Mouse (Mus musculus) gastrocnemius, adult 2 months (tissue): ENCODE data around the gene Umad1. TPM values are rescaled to one million over a fixed set of nuclear protein-coding genes. Genes with fewer than 3 reads are reported as not detected.
A peak's percentile ranks its signal among the peaks of the same experiment; 100 is the strongest.

Source experiments
- DNase-seq: peaks from one replicate; pipeline ENCODE4 v3.0.0; 2022
- H3K27ac ChIP-seq: fragments of 200-600 bp; 2 replicates; pipeline ENCODE4 v1.8.1; 2022; ENCODE audit warnings: mild to moderate bottlenecking
- H3K4me3 ChIP-seq: fragments of 200-600 bp; 2 replicates; pipeline ENCODE4 v1.8.1; 2022; ENCODE audit warnings: mild to moderate bottlenecking, moderate library complexity
- CTCF ChIP-seq: fragments of 200-600 bp; IDR thresholded peaks from 2 replicates; pipeline ENCODE4 v1.8.1; 2022; ENCODE audit warnings: antibody characterized with exemption, mild to moderate bottlenecking, moderate library complexity
- intact Hi-C: fragments of 180-260 bp; cut with DNase I; formaldehyde crosslinking; loops from one replicate; pipeline ENCODE4 v1.15.1; 2025
- total RNA-seq, 2 experiments: library from RNA; stranded (reverse); gene quantifications; 2 replicates each; pipeline ENCODE4 v1.2.3; 2021

The Umad1 gene
- total RNA-seq, 2 experiments from 2014 or later = 11.2 to 14.8 TPM

DNA sequence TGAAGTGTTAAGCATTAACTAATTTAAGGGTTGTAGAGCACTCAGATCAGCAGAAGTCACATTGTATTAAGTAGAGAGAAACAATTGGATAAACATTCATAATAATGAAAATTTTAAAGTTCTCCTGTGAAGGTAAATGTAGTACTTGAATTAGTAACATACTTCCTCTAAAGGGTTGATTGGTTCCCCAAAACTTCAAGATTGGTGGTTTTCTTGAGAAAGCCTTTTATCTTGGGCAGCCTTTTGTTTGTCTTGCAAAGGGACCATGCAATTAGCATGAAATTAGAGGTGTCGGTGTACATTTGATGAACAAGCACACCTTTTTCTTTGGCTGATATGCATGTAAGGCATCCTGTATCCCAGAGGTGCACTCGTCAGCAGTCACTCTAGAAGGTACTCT lies 131.8 kb downstream of the Umad1 start:
- Histone ChIP-seq H3K4me3 (no peak overlapping the region), H3K27ac (no peak overlapping the region)
- no peak for DNase-seq
- intact Hi-C loops = no loop called here
- TF ChIP-seq CTCF = no peak

DNA sequence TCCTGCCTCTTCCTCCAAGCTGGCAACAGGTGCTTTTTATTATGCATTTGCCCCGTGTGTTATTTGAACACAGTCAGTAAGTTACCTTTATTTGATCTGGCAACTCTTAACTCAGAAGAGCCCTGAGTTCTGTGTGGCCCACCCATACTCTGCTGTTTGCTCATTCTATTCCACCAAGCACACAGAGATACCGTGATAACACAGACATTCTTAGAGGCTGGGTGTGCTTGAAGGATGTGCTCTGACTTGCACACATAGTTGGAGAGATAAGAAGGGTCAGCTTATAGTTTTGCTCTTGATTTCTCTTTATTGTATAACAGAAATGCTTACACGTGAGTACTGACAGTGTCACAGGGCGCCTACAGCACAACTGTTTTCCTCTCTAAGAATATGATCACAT lies 133.9 kb downstream of the Umad1 start:
- Histone ChIP-seq H3K27ac (no peak overlapping the region), H3K4me3 (no peak overlapping the region)
- intact Hi-C loops = no loop called here
- DNase-seq = no peak
- no peak for TF ChIP-seq CTCF

DNA sequence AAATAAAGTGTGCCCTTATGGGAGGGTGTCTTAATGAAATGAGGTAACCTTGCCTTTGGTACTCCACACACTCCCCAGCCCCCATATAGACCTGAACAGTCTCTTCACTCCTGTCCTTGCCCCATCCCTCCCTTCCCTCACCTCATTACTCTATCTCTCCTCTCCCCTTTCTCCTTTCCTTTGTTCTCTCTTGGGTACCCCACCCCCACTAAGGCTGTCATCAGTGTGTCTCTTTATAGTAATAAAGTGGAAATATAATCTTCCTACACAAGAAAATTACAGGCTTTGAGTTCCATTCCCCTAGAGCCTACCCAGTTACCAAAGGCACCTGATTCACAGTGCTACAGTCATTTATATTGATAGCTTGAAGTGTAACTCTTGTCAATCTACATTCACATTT lies 135.0 kb downstream of the Umad1 start:
- intact Hi-C loops = no loop called here
- Histone ChIP-seq H3K27ac (no peak overlapping the region), H3K4me3 (no peak overlapping the region)
- no peak for TF ChIP-seq CTCF
- DNase-seq = no peak

DNA sequence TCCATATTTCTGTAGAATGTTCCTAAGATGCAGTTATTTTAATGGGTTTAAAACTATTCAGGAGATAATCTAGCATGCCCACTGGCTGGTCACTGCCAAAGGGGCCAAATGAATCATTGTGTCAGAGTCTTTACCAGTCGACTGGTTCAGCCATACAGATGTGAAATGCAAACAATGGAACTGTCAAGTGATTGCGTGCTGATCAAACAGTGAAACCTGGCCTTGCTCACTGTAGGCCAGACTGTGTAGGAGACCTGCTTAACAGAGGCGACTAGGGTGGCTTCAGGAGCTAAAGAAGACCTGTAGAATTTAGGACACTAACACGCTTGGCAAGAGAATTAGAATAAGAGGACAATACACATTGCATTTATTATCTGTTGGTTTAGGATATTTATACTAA lies 136.0 kb downstream of the Umad1 start:
- Histone ChIP-seq H3K27ac (no peak overlapping the region), H3K4me3 (no peak overlapping the region)
- DNase-seq = no peak
- TF ChIP-seq CTCF = no peak
- intact Hi-C loops = no loop called here

DNA sequence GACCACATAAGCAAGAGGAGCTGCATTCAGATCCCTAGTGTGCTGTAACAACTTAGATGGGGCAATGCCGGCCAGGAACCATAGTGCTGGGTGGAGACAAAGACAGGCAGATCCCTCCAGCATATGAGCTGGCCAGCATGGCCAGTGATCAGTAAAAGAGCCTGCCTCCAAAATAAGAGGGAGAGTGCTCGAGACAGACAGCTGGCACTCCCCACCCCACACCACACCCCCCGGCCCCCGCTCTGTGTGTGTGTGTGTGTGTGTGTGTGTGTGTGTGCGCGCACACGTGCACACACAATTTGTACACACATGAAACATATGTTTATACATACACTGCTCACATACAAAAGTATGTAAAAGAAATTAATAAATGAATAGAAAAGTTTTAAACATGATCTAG lies 138.2 kb downstream of the Umad1 start:
- no peak for DNase-seq
- Histone ChIP-seq H3K27ac (no peak overlapping the region), H3K4me3 (no peak overlapping the region)
- intact Hi-C loops = no loop called here
- no peak for TF ChIP-seq CTCF

DNA sequence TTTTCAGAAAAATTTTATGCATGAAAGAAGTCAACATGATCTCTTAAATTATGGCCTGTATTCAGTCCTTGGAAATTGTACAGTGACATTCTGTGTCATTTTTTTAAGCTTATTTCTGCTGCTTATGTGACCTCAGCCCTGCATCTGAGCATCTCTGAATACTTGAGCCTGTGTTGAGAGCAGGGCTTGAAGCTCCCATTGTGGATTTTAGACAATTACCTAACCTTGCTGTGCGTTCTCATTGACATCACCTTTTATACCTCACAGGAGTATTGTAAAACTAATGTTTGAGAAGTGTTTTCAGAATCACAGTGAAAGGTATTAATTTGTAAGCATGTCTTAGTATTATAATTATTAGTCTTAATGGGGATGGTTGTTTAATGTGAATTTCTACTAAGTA lies 140.6 kb downstream of the Umad1 start:
- no peak for TF ChIP-seq CTCF
- Histone ChIP-seq H3K4me3 (no peak overlapping the region), H3K27ac (no peak overlapping the region)
- no peak for DNase-seq
- intact Hi-C loops = no loop called here

DNA sequence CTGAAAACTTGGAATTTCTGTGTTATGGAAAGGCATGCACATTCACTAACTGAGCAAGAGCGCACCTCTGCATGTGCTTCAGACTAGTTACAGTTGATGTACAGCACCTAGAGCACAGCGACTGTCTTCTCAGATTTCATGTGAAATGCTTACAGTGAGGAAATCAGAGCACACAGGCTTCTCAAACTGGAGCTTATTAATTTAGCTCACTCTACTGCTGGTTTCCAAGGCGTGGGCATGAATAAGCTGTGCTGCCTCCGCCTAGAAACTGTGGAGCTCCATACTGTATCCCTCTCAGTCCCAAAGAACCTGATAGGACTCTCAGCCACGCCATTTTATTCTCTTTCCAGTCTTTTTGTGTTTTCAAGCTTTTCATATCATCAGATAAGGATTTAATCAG lies 144.0 kb downstream of the Umad1 start:
- H3K4me3 ChIP-seq = no peak overlapping the region
- no peak overlapping the region for H3K27ac ChIP-seq
- no peak for DNase-seq
- intact Hi-C loops = no loop called here
- no peak for TF ChIP-seq CTCF

DNA sequence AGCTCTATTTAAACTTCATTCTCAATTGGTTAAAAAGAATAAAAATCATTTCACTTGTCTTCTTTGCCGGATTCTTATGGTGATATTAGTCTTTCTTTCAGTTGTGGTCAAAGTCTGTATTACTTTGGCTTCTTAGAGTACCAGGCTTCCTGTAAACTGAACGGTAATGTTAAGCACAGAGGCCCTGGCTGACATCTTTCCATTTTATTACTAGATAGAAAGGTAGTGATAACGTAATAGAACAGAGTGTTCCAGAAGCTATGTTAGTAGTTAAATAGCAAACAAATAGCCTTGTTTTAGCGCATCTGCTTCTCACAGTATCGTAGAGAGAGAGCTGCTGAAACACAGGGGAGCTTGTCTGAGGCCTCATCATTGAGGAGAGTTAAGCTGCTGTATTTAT lies 146.8 kb downstream of the Umad1 start:
- no peak overlapping the region for H3K4me3 ChIP-seq
- no peak for DNase-seq
- intact Hi-C loops = no loop called here
- no peak for TF ChIP-seq CTCF
- H3K27ac ChIP-seq = no peak overlapping the region

DNA sequence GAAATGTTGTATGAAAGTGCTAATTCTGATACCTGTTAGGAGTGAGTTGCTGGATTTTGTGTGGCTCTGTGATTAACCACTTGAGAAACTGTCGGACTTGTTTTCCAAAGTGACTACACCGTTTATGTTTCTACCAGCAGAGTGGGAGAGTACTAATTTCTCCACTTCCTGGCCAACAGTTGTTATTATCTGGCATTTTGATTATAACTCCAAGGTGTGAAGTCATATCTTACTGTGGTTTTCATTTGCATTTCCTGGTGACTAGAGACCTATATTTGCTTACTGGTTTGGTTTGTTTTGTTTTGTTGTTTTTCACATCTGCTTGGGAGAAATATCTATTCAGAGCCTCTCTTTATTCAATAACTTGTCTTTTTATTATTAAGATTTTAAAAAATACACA lies 149.2 kb downstream of the Umad1 start:
- DNase-seq = no peak
- intact Hi-C loops = no loop called here

DNA sequence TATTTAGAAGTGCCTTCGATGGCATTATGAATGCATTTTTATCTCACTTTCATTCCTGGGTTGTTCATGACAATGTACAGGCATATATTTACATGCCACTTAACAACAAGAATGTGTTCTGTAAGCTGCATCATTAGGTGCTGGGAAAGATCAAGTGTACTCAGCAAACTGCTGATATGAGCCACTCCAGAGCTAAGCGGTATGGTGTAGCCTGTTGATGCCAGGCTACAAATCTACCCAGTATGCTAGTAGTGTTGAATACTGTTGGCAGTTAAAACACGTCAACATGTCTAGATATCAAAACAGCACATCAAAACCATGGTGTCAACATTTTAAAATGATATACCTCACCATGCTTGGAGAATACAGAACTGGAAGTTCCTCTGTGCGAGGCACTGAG lies 150.8 kb downstream of the Umad1 start:
- Histone ChIP-seq H3K4me3 (no peak overlapping the region), H3K27ac (no peak overlapping the region)
- TF ChIP-seq CTCF = no peak
- intact Hi-C loops = loop anchor here (10.0 kb wide), 1 partner anchor 95 kb away; the partner anchor contains the start of gene Glcci1
- DNase-seq = no peak

More for the DNA sequence above, 149.2 kb downstream of the Umad1 start:
- no peak overlapping the region for H3K27ac ChIP-seq
- TF ChIP-seq CTCF = no peak
- no peak overlapping the region for H3K4me3 ChIP-seq

DNA sequence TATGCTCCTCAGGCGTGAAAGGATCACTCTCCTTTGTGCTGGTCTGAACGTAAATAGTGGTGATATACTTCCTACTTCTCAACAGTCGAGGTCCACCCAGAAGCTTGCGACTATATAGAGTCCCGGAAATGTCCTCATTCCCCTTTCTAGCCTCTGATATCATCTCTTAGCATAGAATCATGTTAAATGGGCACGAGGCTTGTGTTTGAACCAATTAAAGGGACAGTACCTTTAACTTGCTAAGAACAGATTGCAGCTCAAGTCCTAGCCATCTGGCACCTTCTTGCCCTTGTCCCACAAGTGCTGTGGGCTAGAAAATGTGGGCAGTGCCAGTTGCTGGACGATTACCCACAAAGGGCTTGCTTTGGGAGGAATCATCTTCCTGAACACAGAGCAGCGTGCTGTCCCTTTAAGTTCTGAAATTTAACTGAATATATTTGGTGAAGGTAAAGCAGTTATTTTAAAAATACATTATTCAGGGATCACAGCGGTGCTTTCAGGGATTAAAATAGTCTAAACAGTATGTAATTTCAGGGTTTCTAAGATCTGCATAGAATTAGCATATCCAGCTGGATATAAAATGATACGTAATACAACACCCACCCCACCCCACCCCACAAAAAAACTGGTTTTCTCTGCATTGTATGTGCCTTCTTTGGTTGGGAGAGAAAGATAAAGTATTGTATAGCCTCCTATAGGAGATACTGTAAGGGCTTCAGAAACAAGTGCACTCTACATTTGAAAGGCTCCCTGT lies 153.9 kb downstream of the Umad1 start:
- Histone ChIP-seq H3K4me3 (peak overlapping the region; percentile 16; the same call in 1 of the 2 replicates), H3K27ac (no peak overlapping the region; the same call in 1 of the 2 replicates)
- TF ChIP-seq CTCF = no peak
- no peak for DNase-seq
- intact Hi-C loops = loop anchor here (10.0 kb wide), 1 partner anchor 92 kb away; the partner anchor contains the start of gene Glcci1

DNA sequence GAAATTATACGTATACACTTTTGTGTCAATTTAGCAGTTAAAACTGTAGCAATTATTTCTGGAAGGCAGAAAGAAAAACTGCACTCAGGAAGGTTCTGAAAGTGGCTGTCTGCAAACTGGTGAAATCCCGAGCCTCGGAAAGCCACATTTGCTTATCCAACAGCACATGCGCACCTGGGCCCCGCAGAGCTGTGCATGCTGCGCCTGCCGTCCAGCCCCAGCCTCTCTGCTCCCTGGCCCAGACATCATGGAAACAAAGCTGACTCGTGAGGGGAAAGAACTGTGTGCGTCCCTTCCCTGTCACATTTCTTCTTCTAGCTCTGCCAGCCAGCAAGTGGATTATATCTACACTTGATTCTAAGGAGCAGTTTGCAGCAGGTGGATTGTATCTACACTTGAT lies 154.9 kb downstream of the Umad1 start:
- no peak for DNase-seq
- H3K27ac ChIP-seq = no peak overlapping the region
- no peak for TF ChIP-seq CTCF
- intact Hi-C loops = loop anchor here (10.0 kb wide), 1 partner anchor 91 kb away; the partner anchor contains the start of gene Glcci1
- H3K4me3 ChIP-seq = no peak overlapping the region

DNA sequence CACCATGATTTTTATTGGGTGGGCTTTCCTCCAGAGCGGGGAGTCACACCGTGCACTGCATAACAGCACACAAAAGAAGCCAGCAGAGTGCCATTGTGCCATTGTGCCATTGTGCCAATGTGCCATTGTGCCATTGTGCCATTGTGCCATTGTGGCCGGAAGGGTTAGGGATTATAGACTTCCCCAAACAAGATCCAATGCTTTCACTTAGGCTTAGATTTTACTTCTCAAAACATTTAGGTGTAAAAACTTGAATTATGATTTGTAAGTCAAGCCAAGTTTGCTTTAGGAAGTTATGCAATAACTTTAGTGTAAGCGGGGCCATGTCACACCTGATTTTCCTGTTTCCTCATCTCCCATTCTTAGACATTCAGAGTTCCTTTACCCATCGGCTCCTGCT lies 156.7 kb downstream of the Umad1 start:
- Histone ChIP-seq H3K4me3 (no peak overlapping the region), H3K27ac (no peak overlapping the region)
- TF ChIP-seq CTCF = no peak
- no peak for DNase-seq
- intact Hi-C loops = loop anchor here (10.0 kb wide), 1 partner anchor 89 kb away; the partner anchor contains the start of gene Glcci1
